Mouse (Mus musculus) erythroblast, embryonic 14.5 days (primary cell): ENCODE results near the gene Fam25c.

ENCODE experiments used
- GATA1 ChIP-seq: IDR thresholded peaks from 2 replicates; pipeline ENCODE4 v1.6.1; 2012; ENCODE audit warnings: low read length, inconsistent platforms, mixed read lengths
- TAL1 ChIP-seq: IDR thresholded peaks from 3 replicates; pipeline ENCODE4 v1.6.1; 2012; ENCODE audit warnings: low read length, inconsistent platforms, mixed read lengths

DNA sequence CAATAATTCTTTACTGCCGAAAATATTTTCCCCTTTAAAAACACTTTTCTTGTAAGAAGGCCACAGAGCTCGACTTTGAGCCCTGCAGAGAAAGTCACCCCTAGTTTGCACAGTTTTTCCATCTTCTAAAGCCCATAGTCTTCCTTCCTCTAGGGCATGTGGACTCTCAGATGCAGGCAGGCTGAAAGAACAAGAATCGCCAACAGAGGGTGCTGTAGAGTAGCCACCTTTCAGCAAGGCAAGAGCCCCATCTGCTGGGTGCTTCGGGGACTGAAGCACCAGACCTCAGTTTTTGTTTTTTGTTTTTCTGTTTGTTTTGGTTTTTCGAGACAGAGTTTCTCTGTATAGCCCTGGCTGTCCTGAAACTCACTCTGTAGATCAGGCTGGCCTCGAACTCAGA, 45.9 kb upstream of the Fam25c start:
- TF ChIP-seq GATA1 (no peak), TAL1 (no peak)
